Mouse (Mus musculus) adipose tissue, adult 10 weeks (tissue): ENCODE measurements around the gene Acsbg2. TPM values are rescaled to one million over a fixed set of nuclear protein-coding genes. Genes with fewer than 3 reads are reported as not detected.

Experiments
- polyA plus RNA-seq: library from polyadenylated mRNA; stranded (reverse); fragments of 350-450 nt; fragmentation: Illumina TruSeq; extraction: RNeasy Lipid Tissue Mini Kit (QIAGEN cat#74804); gene quantifications from one replicate; pipeline ENCODE4 v1.2.3, GENCODE M21; 2014; ENCODE audit warnings: low read depth, low replicate concordance

Gene Acsbg2
- 4.8 TPM for polyA plus RNA-seq

GRCm38 (mm10) chr17:56874237-56874636, at the start of gene Acsbg2:
TSS of gene Acsbg2 (minus strand) at chr17:56874447.

GRCm38 (mm10) chr17:56874936-56875651, 847 bp upstream of the Acsbg2 start, which contains the start of gene 1700061G19Rik:
TSS of gene 1700061G19Rik (plus strand) at chr17:56875477.

GRCm38 (mm10) chr17:56830411-56831110, 43.7 kb downstream of the Acsbg2 start, which contains the start of gene Rfx2:
TSS of gene Rfx2 (minus strand) at chr17:56831013.

Other genes starting within 250 kb of the Acsbg2 start
- 60.5 TPM for gene Lonp1, start 247.6 kb downstream of the Acsbg2 start, polyA plus RNA-seq
- gene Catsperd, start 246.3 kb downstream of the Acsbg2 start, polyA plus RNA-seq: 3.6 TPM
- gene Ranbp3, start 201.2 kb downstream of the Acsbg2 start, polyA plus RNA-seq: 42.4 TPM
- gene Ndufa11, start 156.7 kb downstream of the Acsbg2 start, polyA plus RNA-seq: 224 TPM
- 43.1 TPM for gene Vmac, start 156.4 kb downstream of the Acsbg2 start, polyA plus RNA-seq
- gene Nrtn, start 116.9 kb downstream of the Acsbg2 start, polyA plus RNA-seq: 3.1 TPM
- 27.7 TPM for gene Dus3l, start 109.7 kb downstream of the Acsbg2 start, polyA plus RNA-seq
- gene Prr22, start 104.2 kb downstream of the Acsbg2 start, polyA plus RNA-seq: 3.3 TPM
- gene Rfx2, start 43.4 kb downstream of the Acsbg2 start, polyA plus RNA-seq: 12.6 TPM
- 1.8 TPM for gene 1700061G19Rik, start 1.0 kb upstream of the Acsbg2 start, polyA plus RNA-seq
- 23.0 TPM for gene Mllt1, start 61.0 kb upstream of the Acsbg2 start, polyA plus RNA-seq
- gene Acer1, start 107.7 kb upstream of the Acsbg2 start, polyA plus RNA-seq: not detected
- 74.2 TPM for gene Clpp, start 115.9 kb upstream of the Acsbg2 start, polyA plus RNA-seq
- 21.7 TPM for gene Alkbh7, start 122.9 kb upstream of the Acsbg2 start, polyA plus RNA-seq
- gene Pspn, start 125.6 kb upstream of the Acsbg2 start, polyA plus RNA-seq: not detected
- 54.6 TPM for gene Gtf2f1, start 136.8 kb upstream of the Acsbg2 start, polyA plus RNA-seq
- 0.53 TPM for gene Gm17949, start 137.0 kb upstream of the Acsbg2 start, polyA plus RNA-seq
- gene Khsrp, start 157.1 kb upstream of the Acsbg2 start, polyA plus RNA-seq: 48.9 TPM
- gene Slc25a41, start 167.2 kb upstream of the Acsbg2 start, polyA plus RNA-seq: 0.43 TPM
- gene Crb3, start 184.7 kb upstream of the Acsbg2 start, polyA plus RNA-seq: 30.2 TPM
- 57.3 TPM for gene Slc25a23, start 185.4 kb upstream of the Acsbg2 start, polyA plus RNA-seq
- gene Dennd1c, start 204.1 kb upstream of the Acsbg2 start, polyA plus RNA-seq: 4.7 TPM
- gene Tubb4a, start 213.3 kb upstream of the Acsbg2 start, polyA plus RNA-seq: 2.8 TPM
- not detected for gene Tnfsf9, start 230.9 kb upstream of the Acsbg2 start, polyA plus RNA-seq